Mouse (Mus musculus) heart, embryonic 16.5 days (tissue): ENCODE data around the gene Chmp2a. TPM values are rescaled to one million over a fixed set of nuclear protein-coding genes. Genes with fewer than 3 reads are reported as not detected.
A peak's percentile ranks its signal among the peaks of the same experiment; 100 is the strongest.

Experiments used
- ATAC-seq: fragments of 200-750 bp; cut with Nextera tagmentation; replicated peaks from 2 replicates; pipeline ENCODE4 v1.8.0; 2017; ENCODE audit warnings: moderate number of reproducible peaks; ENCODE audit not compliant: insufficient read depth, low FRiP score; ENCODE audit errors: extremely low read depth
- H3K27ac ChIP-seq: fragments of 300-500 bp; sonication (generic); 2 replicates; pipeline ENCODE4 v1.5.1; 2014; ENCODE audit warnings: mild to moderate bottlenecking, low read length, control low read depth, moderate library complexity
- H3K27me3 ChIP-seq: fragments of 300-500 bp; sonication (generic); 2 replicates; pipeline ENCODE4 v1.6.1; 2014; ENCODE audit warnings: low read length, mixed read lengths; ENCODE audit not compliant: control insufficient read depth, insufficient read depth
- H3K36me3 ChIP-seq: fragments of 300-500 bp; sonication (generic); 2 replicates; pipeline ENCODE4 v1.6.1; 2014; ENCODE audit not compliant: control insufficient read depth, insufficient read depth
- H3K4me1 ChIP-seq: fragments of 300-500 bp; sonication (generic); 2 replicates; pipeline ENCODE4 v1.6.1; 2014; ENCODE audit warnings: low read length, mixed read lengths; ENCODE audit not compliant: control insufficient read depth, insufficient read depth
- H3K4me2 ChIP-seq: fragments of 300-500 bp; sonication (generic); 2 replicates; pipeline ENCODE4 v1.6.1; 2014; ENCODE audit warnings: low read depth, mild to moderate bottlenecking, control low read depth, low read length
- H3K4me3 ChIP-seq: fragments of 300-500 bp; sonication (generic); 2 replicates; pipeline ENCODE4 v1.5.1; 2014; ENCODE audit warnings: mild to moderate bottlenecking, control low read depth, low read length
- H3K9ac ChIP-seq: fragments of 300-500 bp; sonication (generic); 2 replicates; pipeline ENCODE4 v1.6.1; 2014; ENCODE audit warnings: low read length, control low read depth
- H3K9me3 ChIP-seq: fragments of 300-500 bp; sonication (generic); replicated peaks from 2 replicates; pipeline ENCODE4 v1.6.1; 2016; ENCODE audit warnings: low read length; ENCODE audit not compliant: control insufficient read depth
- WGBS: fragments of 180-500 bp; shearing (Covaris S2); extraction: QIAGEN DNeasy Blood & Tissue Kit; methylation state at CpG from one replicate; pipeline ENCODE4 v1.1.7; 2014; 5-methylcytosine and 5-hydroxymethylcytosine counted together
- polyA plus RNA-seq: library from polyadenylated mRNA; unstranded; fragments of >200 nt; fragmentation: Nextera tagmentation; extraction: Ambion mirVana; gene quantifications from 2 replicates; pipeline ENCODE4 v1.2.1, GENCODE M21; 2015

Chmp2a gene
- polyA plus RNA-seq, 1 experiment from 2014 or later = 146 TPM

DNA sequence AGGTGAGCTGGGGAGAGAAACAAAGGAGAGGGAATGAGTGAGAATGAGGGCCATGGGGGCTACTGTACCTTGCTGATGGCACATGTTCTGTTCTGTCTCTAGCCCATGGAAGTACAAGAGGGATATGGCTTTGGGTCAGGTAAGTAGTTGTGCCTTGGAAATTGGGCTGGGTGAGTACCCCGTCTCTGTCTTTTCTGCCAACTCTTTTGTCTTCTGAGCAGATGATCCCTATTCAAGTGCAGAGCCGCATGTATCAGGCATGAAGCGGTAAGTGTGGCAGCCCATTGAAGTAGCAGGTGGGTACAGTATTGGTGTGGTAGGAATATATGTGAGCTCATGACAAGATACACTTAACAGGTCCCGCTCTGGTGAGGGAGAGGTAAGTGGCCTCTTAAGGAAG is 5.6 kb downstream of the Chmp2a start:
- H3K4me2 ChIP-seq = no peak overlapping the region
- no peak overlapping the region for H3K9ac ChIP-seq
- H3K4me3 ChIP-seq = no peak overlapping the region
- no peak for ATAC-seq
- H3K4me1 ChIP-seq = peaks cover 25% of the 10 kb centered on the region
- H3K27me3 ChIP-seq = no peaks in the 10 kb centered on the region
- no peak overlapping the region for H3K27ac ChIP-seq
- 90% methylated on average over 4 of the region's 4 CpGs for WGBS
- H3K9me3 ChIP-seq = no peaks in the 10 kb centered on the region
- H3K36me3 ChIP-seq = peaks cover 63% of the 10 kb centered on the region

DNA sequence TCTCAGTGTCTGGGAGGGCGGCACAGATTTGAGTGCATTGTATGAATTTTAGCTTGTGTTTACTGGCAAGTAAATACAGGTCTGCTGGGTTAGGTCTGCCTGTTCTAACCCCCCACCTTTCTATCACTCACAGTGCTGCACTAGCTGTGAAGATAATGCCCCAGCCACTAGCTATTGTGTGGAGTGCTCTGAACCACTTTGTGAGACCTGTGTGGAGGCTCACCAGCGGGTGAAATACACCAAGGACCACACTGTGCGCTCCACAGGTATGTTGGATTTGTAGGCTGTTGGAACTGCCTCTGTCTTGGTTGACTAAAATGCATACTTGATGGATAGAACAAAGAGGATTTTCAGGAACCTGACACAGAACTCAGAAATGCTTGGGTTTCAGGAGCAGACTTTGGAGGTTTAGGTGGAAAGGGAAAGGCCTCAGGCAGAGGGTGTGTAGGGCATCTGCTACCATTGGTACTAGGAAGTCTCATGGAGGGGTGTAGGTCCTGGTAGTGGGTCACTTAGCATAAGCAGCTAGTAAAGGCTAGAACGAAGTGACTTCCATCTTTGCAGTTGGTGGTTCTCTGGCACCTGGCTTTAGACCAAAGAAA is 9.0 kb downstream of the Chmp2a start:
- H3K27me3 ChIP-seq = no peaks in the 10 kb centered on the region
- 23% methylated on average over 4 of the region's 4 CpGs for WGBS
- peaks cover 18% of the 10 kb centered on the region for H3K4me1 ChIP-seq
- no peak for ATAC-seq
- peak overlapping the region; percentile 79 for H3K4me3 ChIP-seq
- H3K4me2 ChIP-seq = peak overlapping the region; percentile 85
- H3K9me3 ChIP-seq = no peaks in the 10 kb centered on the region
- peak overlapping the region; percentile 84 for H3K9ac ChIP-seq
- H3K36me3 ChIP-seq = peaks cover 44% of the 10 kb centered on the region
- no peak overlapping the region for H3K27ac ChIP-seq

DNA sequence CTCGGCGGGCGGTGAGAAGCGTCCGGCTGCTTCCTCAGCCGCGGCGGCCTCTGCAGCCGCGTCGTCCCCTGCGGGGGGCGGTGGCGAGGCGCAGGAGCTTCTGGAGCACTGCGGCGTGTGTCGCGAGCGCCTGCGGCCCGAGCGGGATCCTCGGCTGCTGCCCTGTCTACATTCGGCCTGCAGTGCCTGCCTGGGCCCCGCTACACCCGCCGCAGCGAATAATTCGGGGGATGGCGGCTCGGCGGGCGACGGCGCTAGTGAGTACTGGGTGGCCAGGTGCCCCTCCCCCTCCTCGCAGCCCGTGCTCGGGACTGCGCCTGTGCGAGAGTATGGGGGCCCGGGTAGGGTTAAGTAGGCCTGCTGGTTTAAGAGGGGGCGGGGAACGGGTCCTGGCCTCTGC is 9.8 kb downstream of the Chmp2a start:
- peaks cover 18% of the 10 kb centered on the region for H3K4me1 ChIP-seq
- ATAC-seq = peak; percentile 55
- H3K9me3 ChIP-seq = no peaks in the 10 kb centered on the region
- WGBS = under 1% methylated on average over 35 of the region's 44 CpGs
- peak overlapping the region; percentile 79 for H3K4me3 ChIP-seq
- H3K36me3 ChIP-seq = peaks cover 36% of the 10 kb centered on the region
- H3K9ac ChIP-seq = peak overlapping the region; percentile 84
- peak overlapping the region; percentile 85 for H3K4me2 ChIP-seq
- H3K27ac ChIP-seq = peak overlapping the region; percentile 99
- no peaks in the 10 kb centered on the region for H3K27me3 ChIP-seq

DNA sequence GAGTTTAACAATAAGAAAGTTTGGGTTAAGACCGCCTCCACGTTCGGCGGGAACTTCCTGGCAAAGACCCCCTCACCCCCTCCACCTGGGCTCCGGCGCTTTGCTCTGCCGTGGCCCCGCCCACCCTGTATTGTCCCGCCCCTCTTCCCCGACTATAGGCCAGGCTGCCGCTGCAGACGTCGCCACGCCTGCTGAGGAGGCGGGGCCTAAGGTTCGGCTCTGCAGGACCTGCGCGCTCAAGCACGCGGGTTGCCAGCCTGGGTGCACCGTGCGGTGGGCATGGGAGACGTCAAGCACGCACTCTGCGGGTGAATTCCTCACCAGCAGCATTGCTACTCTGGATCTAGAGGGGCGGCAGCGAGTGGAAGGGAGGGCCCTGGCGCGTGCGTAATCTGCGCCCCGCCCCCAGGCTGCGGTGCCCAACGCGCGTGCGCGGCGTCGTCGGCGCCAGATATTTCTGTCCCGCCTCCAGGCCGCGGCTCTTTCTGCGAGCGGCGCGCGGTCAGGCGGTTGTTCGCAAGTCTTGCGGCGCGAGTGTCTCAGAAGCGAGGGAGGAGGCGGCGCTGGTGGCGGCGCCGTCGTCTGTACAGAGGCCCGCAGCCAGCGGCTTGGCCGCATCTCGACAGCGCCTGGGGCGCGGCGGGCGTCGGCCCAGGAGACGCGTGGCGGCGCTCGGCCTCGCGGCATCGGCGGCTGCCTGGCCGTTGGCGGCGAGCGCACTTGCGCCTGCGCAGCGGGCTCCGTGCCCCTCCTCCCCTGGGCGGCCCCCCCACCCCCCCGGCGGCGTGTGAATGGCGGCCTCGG is 10.5 kb downstream of the Chmp2a start:
- Histone ChIP-seq H3K9me3 (no peaks in the 10 kb centered on the region), H3K36me3 (peaks cover 29% of the 10 kb centered on the region), H3K4me1 (peaks cover 18% of the 10 kb centered on the region), H3K27ac (peak overlapping the region; percentile 99), H3K27me3 (no peaks in the 10 kb centered on the region), H3K9ac (peak overlapping the region; percentile 84), H3K4me2 (peak overlapping the region; percentile 85), H3K4me3 (peak overlapping the region; percentile 79)
- WGBS = under 1% methylated on average over 78 of the region's 95 CpGs
- peak; percentile 83 for ATAC-seq

DNA sequence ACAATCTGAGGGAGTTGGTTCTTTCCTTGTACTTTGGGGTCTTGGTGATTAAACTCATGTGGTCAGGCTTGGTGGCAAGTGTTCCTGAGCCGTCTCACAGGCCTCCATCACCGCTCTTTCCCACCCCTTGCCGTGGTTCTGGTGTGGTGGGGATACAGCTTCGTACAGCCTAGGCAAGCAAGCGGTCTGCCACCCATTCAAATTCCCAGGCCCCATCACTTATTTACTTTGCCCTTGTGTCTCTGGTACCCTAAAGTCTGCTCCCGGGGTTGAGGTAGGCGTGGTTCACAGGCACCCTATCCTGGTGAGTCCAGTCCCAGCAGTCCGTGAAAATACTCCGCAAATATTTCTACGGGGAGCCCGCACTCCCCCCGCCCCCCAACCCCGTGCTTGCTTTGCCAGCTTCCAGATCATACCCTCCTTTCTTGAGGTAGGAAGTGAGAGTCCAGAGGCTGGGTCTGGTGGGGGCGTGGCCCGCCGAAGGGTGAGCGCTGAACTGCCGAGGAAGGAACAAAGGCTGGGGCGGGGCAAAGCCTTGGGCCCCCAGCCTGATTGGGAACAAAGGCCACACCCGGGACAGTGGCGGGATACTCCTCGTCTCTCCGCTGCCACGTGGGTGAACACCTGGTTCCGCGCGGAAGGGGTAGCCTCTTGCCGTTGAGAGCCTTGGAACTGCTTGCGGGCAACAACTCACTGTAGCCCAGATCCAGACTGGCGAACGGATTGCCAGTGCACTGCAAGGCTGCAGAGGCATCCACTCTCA is 11.7 kb downstream of the Chmp2a start:
- Histone ChIP-seq H3K27ac (peak overlapping the region; percentile 99), H3K4me3 (peak overlapping the region; percentile 79), H3K4me2 (peak overlapping the region; percentile 85), H3K9ac (peak overlapping the region; percentile 84), H3K27me3 (no peaks in the 10 kb centered on the region), H3K4me1 (peaks cover 18% of the 10 kb centered on the region), H3K9me3 (no peaks in the 10 kb centered on the region), H3K36me3 (peaks cover 17% of the 10 kb centered on the region)
- ATAC-seq = peak; percentile 50
- 5% methylated on average over 31 of the region's 31 CpGs for WGBS

DNA sequence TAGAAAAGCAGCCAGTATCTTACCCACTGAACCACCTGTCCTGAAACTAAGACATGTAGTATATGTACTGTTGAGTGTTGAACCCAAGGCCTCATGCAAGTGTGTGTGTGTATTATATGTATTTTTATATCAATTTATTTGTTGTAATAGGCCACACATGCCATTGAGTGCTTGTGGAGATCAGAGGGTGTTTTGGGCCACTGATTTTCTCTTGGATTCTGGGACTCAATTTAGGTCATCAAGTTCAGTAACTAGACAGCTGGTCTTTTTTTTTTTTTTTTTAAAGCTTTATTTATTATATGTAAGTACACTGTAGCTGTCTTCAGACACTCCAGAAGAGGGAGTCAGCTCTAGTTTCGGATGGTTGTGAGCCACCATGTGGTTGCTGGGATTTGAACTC is 19.4 kb downstream of the Chmp2a start:
- no peak for ATAC-seq
- no peaks in the 10 kb centered on the region for H3K36me3 ChIP-seq
- H3K4me2 ChIP-seq = no peak overlapping the region
- no peak overlapping the region for H3K27ac ChIP-seq
- H3K9me3 ChIP-seq = no peaks in the 10 kb centered on the region
- WGBS = 78% methylated on average over 1 of the region's 1 CpGs
- H3K9ac ChIP-seq = no peak overlapping the region
- no peak overlapping the region for H3K4me3 ChIP-seq
- no peaks in the 10 kb centered on the region for H3K27me3 ChIP-seq
- peaks cover 5% of the 10 kb centered on the region for H3K4me1 ChIP-seq

DNA sequence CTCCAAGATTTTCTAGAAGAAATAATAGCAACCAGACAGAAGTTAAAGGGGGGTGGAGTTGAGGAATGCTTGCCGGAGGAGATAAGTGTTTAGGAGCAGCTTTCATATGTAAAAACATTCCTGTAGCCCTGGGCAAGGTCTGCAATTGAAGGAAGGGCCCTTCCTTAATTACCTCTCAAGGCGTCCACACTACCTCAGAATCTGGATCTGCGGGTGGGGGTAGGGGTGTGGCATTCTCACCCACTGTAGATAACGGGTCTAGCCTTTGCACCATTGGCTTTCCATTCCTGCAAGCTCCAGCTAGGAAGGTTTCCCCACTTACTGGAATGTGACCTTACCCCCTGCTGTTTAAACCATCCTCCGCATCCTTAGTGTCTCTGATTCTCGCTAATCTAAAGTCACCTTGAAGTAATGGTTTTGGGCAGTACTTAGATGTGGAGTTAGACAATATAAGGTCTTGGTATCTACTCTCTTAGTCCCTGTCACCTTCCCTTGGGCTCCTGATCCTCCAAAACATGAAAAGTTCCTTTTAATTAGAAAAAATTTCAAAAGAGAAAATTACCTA is 20.2 kb downstream of the Chmp2a start:
- H3K4me2 ChIP-seq = no peak overlapping the region
- H3K27me3 ChIP-seq = no peaks in the 10 kb centered on the region
- no peak overlapping the region for H3K9ac ChIP-seq
- WGBS = 33% methylated on average over 6 of the region's 6 CpGs
- H3K27ac ChIP-seq = no peak overlapping the region
- no peak for ATAC-seq
- peaks cover 6% of the 10 kb centered on the region for H3K4me1 ChIP-seq
- H3K4me3 ChIP-seq = no peak overlapping the region
- no peaks in the 10 kb centered on the region for H3K36me3 ChIP-seq
- no peaks in the 10 kb centered on the region for H3K9me3 ChIP-seq

DNA sequence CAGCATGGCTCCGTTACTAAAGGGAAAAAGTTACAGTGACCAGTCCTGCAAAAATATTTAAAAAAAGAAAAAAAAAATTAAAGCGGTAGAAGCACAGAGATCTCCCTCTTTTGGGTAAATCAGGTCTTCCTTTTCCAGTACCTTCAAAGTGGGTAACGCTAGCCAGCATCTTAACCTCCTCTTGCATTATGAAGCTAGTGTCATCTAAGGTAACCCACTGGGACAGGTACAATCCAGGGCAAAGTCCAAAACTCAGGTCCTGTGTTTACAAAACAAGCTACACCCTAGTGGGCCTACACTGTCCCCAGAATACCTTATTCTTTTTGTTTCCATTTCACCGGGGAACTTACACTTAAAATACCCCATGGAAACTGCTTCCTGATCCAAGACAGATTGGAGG is 20.9 kb downstream of the Chmp2a start:
- Histone ChIP-seq H3K9me3 (no peaks in the 10 kb centered on the region), H3K4me2 (no peak overlapping the region), H3K27ac (no peak overlapping the region), H3K9ac (no peak overlapping the region), H3K27me3 (no peaks in the 10 kb centered on the region), H3K36me3 (no peaks in the 10 kb centered on the region), H3K4me1 (peaks cover 10% of the 10 kb centered on the region), H3K4me3 (no peak overlapping the region)
- ATAC-seq = no peak
- 56% methylated on average over 4 of the region's 4 CpGs for WGBS
